ENCODE assay signal across 9 mouse cellular contexts in the genomic region with DNA sequence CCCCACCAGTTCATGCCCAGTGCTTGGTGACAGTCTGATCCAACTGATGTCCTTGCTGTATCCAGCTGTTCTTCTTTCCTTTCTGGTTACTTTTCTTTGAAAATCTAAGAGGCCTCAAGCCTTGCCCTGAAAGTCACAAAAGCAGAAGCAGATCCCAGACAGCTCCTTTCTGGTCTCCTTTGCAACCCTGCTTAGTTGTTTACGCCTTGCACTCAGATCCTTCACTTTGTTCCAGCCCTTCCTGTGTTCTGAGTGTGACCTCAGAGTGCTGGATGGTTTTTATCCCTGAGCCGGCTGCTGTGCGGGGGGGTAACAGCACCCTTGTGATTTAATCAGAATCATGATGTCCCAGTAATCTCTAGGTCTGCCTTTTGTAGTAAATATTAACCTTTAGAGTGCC.
DNase-seq lines count a peak whose midpoint lies in the region; ATAC-seq and TF ChIP-seq lines count a peak whose summit lies in the region.
"Had no signal": no experiment of that assay in that cellular context is flagged by ENCODE, and none has a peak within 500 bp of the region (broad histone marks: within the 10 kb centered on the region; RNA-seq: fewer than 3 reads in every experiment).

No protein-coding gene starts in this region.

- TF ChIP-seq CTCF in liver, postnatal 0 days (IDR thresholded peaks at IDR 0.05; ENCODE audit: low read depth), result no peak

- no peak for TF ChIP-seq EP300 in liver, postnatal 0 days (IDR thresholded peaks at IDR 0.05; ENCODE audit: low read depth)

- no peak overlapping the region for H3K4me3 ChIP-seq in liver, postnatal 0 days (ENCODE audit: low read depth, low read length)
- H3K4me3 ChIP-seq in heart, embryonic 12.5 days, result no peak overlapping the region
- no peak overlapping the region for H3K4me3 ChIP-seq in stomach, embryonic 15.5 days (replicated peaks)

- no peaks in the 10 kb centered on the region for H3K36me3 ChIP-seq in liver, postnatal 0 days (replicated peaks; ENCODE audit: insufficient read depth, low read length)
- H3K36me3 ChIP-seq in heart, embryonic 12.5 days, result no peaks in the 10 kb centered on the region
- H3K36me3 ChIP-seq in stomach, embryonic 15.5 days, result no peaks in the 10 kb centered on the region

- no peak for DNase-seq in liver, postnatal 0 days
- no peak for DNase-seq in liver
- peak; percentile 52 for DNase-seq in kidney, postnatal 10 days
- no peak for DNase-seq in retina, postnatal 1 day
- no peak for DNase-seq in frontal cortex, postnatal 36 days (ENCODE audit: low spot score in 2 of 2)
- DNase-seq in cerebellum, postnatal 4 days (ENCODE audit: low spot score in 2 of 2), result no peak

- no peaks in the 10 kb centered on the region for H3K9me3 ChIP-seq in liver, postnatal 0 days (ENCODE audit: low read length)
- no peaks in the 10 kb centered on the region for H3K9me3 ChIP-seq in heart, embryonic 12.5 days (replicated peaks)
- H3K9me3 ChIP-seq in stomach, embryonic 15.5 days, result no peaks in the 10 kb centered on the region

- no peak for ATAC-seq in liver, postnatal 0 days
- ATAC-seq in heart, embryonic 12.5 days (ENCODE audit: insufficient number of reproducible peaks, low FRiP score), result no peak
- ATAC-seq in stomach, embryonic 15.5 days (ENCODE audit: insufficient read depth, low FRiP score, low read depth), result no peak

- H3K27me3 ChIP-seq in liver, postnatal 0 days (ENCODE audit: insufficient read depth, low read length), result no peaks in the 10 kb centered on the region
- H3K27me3 ChIP-seq in heart, embryonic 12.5 days (replicated peaks), result no peaks in the 10 kb centered on the region
- H3K27me3 ChIP-seq in stomach, embryonic 15.5 days (replicated peaks), result no peaks in the 10 kb centered on the region

- H3K4me1 ChIP-seq in liver, postnatal 0 days (ENCODE audit: insufficient read depth), result no peaks in the 10 kb centered on the region
- H3K4me1 ChIP-seq in heart, embryonic 12.5 days (replicated peaks), result peaks cover 44% of the 10 kb centered on the region
- peaks cover 25% of the 10 kb centered on the region for H3K4me1 ChIP-seq in stomach, embryonic 15.5 days

- H3K27ac ChIP-seq in liver, postnatal 0 days (ENCODE audit: low read depth), result peak overlapping the region; percentile 48; the same call in 1 of the 2 replicates
- H3K27ac ChIP-seq in heart, embryonic 12.5 days (ENCODE audit: poor library complexity, severe bottlenecking), result 0 out of 2 replicates have a peak overlapping the region, but pooled peaks have one; percentile 35
- H3K27ac ChIP-seq in stomach, embryonic 15.5 days, result peak overlapping the region; percentile 45
- H3K27ac ChIP-seq: liver, embryonic 14.5 days had no signal

- H3K9ac ChIP-seq in liver, postnatal 0 days (replicated peaks), result no peak overlapping the region
- no peak overlapping the region for H3K9ac ChIP-seq in heart, embryonic 12.5 days
- H3K9ac ChIP-seq in stomach, embryonic 15.5 days, result no peak overlapping the region
- H3K9ac ChIP-seq: liver, embryonic 14.5 days had no signal

- no peak overlapping the region for H3K4me2 ChIP-seq in liver, postnatal 0 days (ENCODE audit: low read depth, low read length)
- H3K4me2 ChIP-seq in heart, embryonic 12.5 days, result no peak overlapping the region
- no peak overlapping the region for H3K4me2 ChIP-seq in stomach, embryonic 15.5 days

- 45% methylated on average over 3 of the region's 3 CpGs for WGBS in liver, postnatal 0 days (ENCODE audit: insufficient replicate concordance)
- WGBS in heart, embryonic 12.5 days, result 32% methylated on average over 3 of the region's 3 CpGs
- WGBS in stomach, embryonic 15.5 days, result 29% methylated on average over 3 of the region's 3 CpGs
